Mouse (Mus musculus) forebrain, embryonic 13.5 days (tissue): ENCODE results near the gene Cblc. TPM values are rescaled to one million over a fixed set of nuclear protein-coding genes. Genes with fewer than 3 reads are reported as not detected.
A peak's percentile ranks its signal among the peaks of the same experiment; 100 is the strongest.

Experiments
- ATAC-seq: fragments of 200-750 bp; cut with Nextera tagmentation; 2 replicates; pipeline ENCODE4 v1.8.0; 2017
- H3K27ac ChIP-seq: fragments of 300-500 bp; sonication (generic); 2 replicates; pipeline ENCODE4 v1.5.1; 2015; ENCODE audit warnings: inconsistent platforms, mild to moderate bottlenecking, moderate library complexity
- H3K27me3 ChIP-seq: fragments of 300-500 bp; sonication (generic); 2 replicates; pipeline ENCODE4 v1.6.1; 2015; ENCODE audit warnings: mild to moderate bottlenecking, inconsistent platforms
- H3K36me3 ChIP-seq: fragments of 300-500 bp; sonication (generic); 2 replicates; pipeline ENCODE4 v1.6.1; 2015; ENCODE audit warnings: mild to moderate bottlenecking, inconsistent platforms; ENCODE audit not compliant: poor library complexity, severe bottlenecking
- H3K4me1 ChIP-seq: fragments of 300-500 bp; sonication (generic); 2 replicates; pipeline ENCODE4 v1.6.1; 2015; ENCODE audit warnings: inconsistent platforms
- H3K4me2 ChIP-seq: fragments of 300-500 bp; sonication (generic); 2 replicates; pipeline ENCODE4 v1.6.1; 2015; ENCODE audit warnings: inconsistent platforms, mild to moderate bottlenecking, moderate library complexity
- H3K4me3 ChIP-seq: fragments of 300-500 bp; sonication (generic); 2 replicates; pipeline ENCODE4 v1.5.1; 2015; ENCODE audit warnings: mild to moderate bottlenecking, inconsistent platforms
- H3K9ac ChIP-seq: fragments of 300-500 bp; sonication (generic); 2 replicates; pipeline ENCODE4 v1.6.1; 2015; ENCODE audit warnings: mild to moderate bottlenecking, inconsistent platforms
- H3K9me3 ChIP-seq: fragments of 300-500 bp; sonication (generic); replicated peaks from 2 replicates; pipeline ENCODE4 v1.6.1; 2016; ENCODE audit warnings: inconsistent platforms
- WGBS: fragments of 180-500 bp; shearing (Covaris S2); methylation state at CpG from one replicate; pipeline ENCODE4 v1.1.7; 2015; 5-methylcytosine and 5-hydroxymethylcytosine counted together
- polyA plus RNA-seq: library from polyadenylated mRNA; unstranded; fragments of >200 nt; fragmentation: Nextera tagmentation; extraction: Ambion mirVana; gene quantifications from 2 replicates; pipeline ENCODE4 v1.2.1, GENCODE M21; 2015

The Cblc gene
- polyA plus RNA-seq, 1 experiment from 2014 or later: not detected

- Histone ChIP-seq H3K9me3 (0 out of 2 replicates have a peak, but pooled peaks cover 4% of the 10 kb centered on the region), H3K27me3 (peaks cover 77% of the 10 kb centered on the region), H3K4me1 (peaks cover 27% of the 10 kb centered on the region), H3K4me3 (peak overlapping the region; percentile 40), H3K9ac (peak overlapping the region; percentile 64), H3K4me2 (peak overlapping the region; percentile 70), H3K36me3 (no peaks in the 10 kb centered on the region), H3K27ac (no peak overlapping the region)
- 1% methylated on average over 28 of the region's 28 CpGs for WGBS
- ATAC-seq: peak; percentile 61
Observed at GRCm38 (mm10) chr7:19816224-19816771, 19.7 kb upstream of the Cblc start.

- peak overlapping the region; percentile 70 for H3K4me2 ChIP-seq
- 0 out of 2 replicates have a peak, but pooled peaks cover 4% of the 10 kb centered on the region for H3K9me3 ChIP-seq
- H3K9ac ChIP-seq: peak overlapping the region; percentile 64
- peak overlapping the region; percentile 40 for H3K4me3 ChIP-seq
- H3K27me3 ChIP-seq: peaks cover 77% of the 10 kb centered on the region
- peaks cover 34% of the 10 kb centered on the region for H3K4me1 ChIP-seq
- no peaks in the 10 kb centered on the region for H3K36me3 ChIP-seq
- no peak overlapping the region for H3K27ac ChIP-seq
- 19% methylated on average over 17 of the region's 17 CpGs for WGBS
- ATAC-seq: peak; percentile 49
Observed at GRCm38 (mm10) chr7:19815296-19816223, 19.0 kb upstream of the Cblc start.

- Histone ChIP-seq H3K9me3 (0 out of 2 replicates have a peak, but pooled peaks cover 4% of the 10 kb centered on the region), H3K4me3 (no peak overlapping the region), H3K27ac (no peak overlapping the region), H3K9ac (no peak overlapping the region), H3K4me2 (no peak overlapping the region), H3K27me3 (peaks cover 84% of the 10 kb centered on the region), H3K4me1 (peaks cover 34% of the 10 kb centered on the region), H3K36me3 (no peaks in the 10 kb centered on the region)
- no peak for ATAC-seq
- WGBS: 87% methylated on average over 6 of the region's 6 CpGs
Observed at GRCm38 (mm10) chr7:19813579-19814122, 17.0 kb upstream of the Cblc start.

GRCm38 (mm10) chr7:19813161-19813560, 16.6 kb upstream of the Cblc start:
- H3K27ac ChIP-seq: no peak overlapping the region
- WGBS: 82% methylated on average over 4 of the region's 4 CpGs
- no peak overlapping the region for H3K9ac ChIP-seq
- peaks cover 84% of the 10 kb centered on the region for H3K27me3 ChIP-seq
- H3K4me3 ChIP-seq: no peak overlapping the region
- 0 out of 2 replicates have a peak, but pooled peaks cover 4% of the 10 kb centered on the region for H3K9me3 ChIP-seq
- H3K4me1 ChIP-seq: peaks cover 34% of the 10 kb centered on the region
- H3K36me3 ChIP-seq: no peaks in the 10 kb centered on the region
- no peak for ATAC-seq
- no peak overlapping the region for H3K4me2 ChIP-seq

- Histone ChIP-seq H3K9ac (no peak overlapping the region), H3K36me3 (no peaks in the 10 kb centered on the region), H3K27ac (no peak overlapping the region), H3K4me1 (peaks cover 15% of the 10 kb centered on the region), H3K9me3 (0 out of 2 replicates have a peak, but pooled peaks cover 4% of the 10 kb centered on the region), H3K4me2 (peak overlapping the region; percentile 50), H3K4me3 (peak overlapping the region; percentile 21), H3K27me3 (peaks cover 68% of the 10 kb centered on the region)
- 2% methylated on average over 22 of the region's 22 CpGs for WGBS
- ATAC-seq: peak; percentile 34; the same call in 1 of the 2 replicates
Observed at GRCm38 (mm10) chr7:19811114-19811513, 14.5 kb upstream of the Cblc start.

- H3K4me2 ChIP-seq: peak overlapping the region; percentile 43
- H3K9ac ChIP-seq: peak overlapping the region; percentile 40; the same call in 1 of the 2 replicates
- H3K4me1 ChIP-seq: peaks cover 9% of the 10 kb centered on the region
- no peaks in the 10 kb centered on the region for H3K9me3 ChIP-seq
- peaks cover 68% of the 10 kb centered on the region for H3K27me3 ChIP-seq
- H3K27ac ChIP-seq: no peak overlapping the region
- 0 out of 2 replicates have a peak, but pooled peaks have one; percentile 19 for ATAC-seq
- H3K4me3 ChIP-seq: peak overlapping the region; percentile 13
- no peaks in the 10 kb centered on the region for H3K36me3 ChIP-seq
- 4% methylated on average over 27 of the region's 27 CpGs for WGBS
Observed at GRCm38 (mm10) chr7:19809369-19809768, 12.8 kb upstream of the Cblc start.

- Histone ChIP-seq H3K27me3 (peaks cover 46% of the 10 kb centered on the region), H3K9me3 (no peaks in the 10 kb centered on the region), H3K9ac (no peak overlapping the region), H3K4me1 (peaks cover 8% of the 10 kb centered on the region), H3K4me3 (no peak overlapping the region), H3K27ac (no peak overlapping the region), H3K36me3 (no peaks in the 10 kb centered on the region), H3K4me2 (no peak overlapping the region)
- WGBS: 85% methylated on average over 8 of the region's 8 CpGs
- ATAC-seq: no peak
Observed at GRCm38 (mm10) chr7:19806356-19806969, 9.9 kb upstream of the Cblc start.

- no peak overlapping the region for H3K4me3 ChIP-seq
- H3K36me3 ChIP-seq: no peaks in the 10 kb centered on the region
- 28% methylated on average over 6 of the region's 7 CpGs for WGBS
- ATAC-seq: no peak
- H3K9ac ChIP-seq: no peak overlapping the region
- no peak overlapping the region for H3K27ac ChIP-seq
- H3K4me2 ChIP-seq: no peak overlapping the region
- H3K9me3 ChIP-seq: no peaks in the 10 kb centered on the region
- no peaks in the 10 kb centered on the region for H3K4me1 ChIP-seq
- peaks cover 16% of the 10 kb centered on the region for H3K27me3 ChIP-seq
Observed at GRCm38 (mm10) chr7:19802995-19803394, 6.4 kb upstream of the Cblc start.

GRCm38 (mm10) chr7:19800764-19801163, 4.2 kb upstream of the Cblc start:
- ATAC-seq: no peak
- Histone ChIP-seq H3K27me3 (peaks cover 33% of the 10 kb centered on the region), H3K9ac (no peak overlapping the region), H3K4me2 (no peak overlapping the region), H3K4me1 (0 out of 2 replicates have a peak, but pooled peaks cover 3% of the 10 kb centered on the region), H3K4me3 (no peak overlapping the region), H3K27ac (no peak overlapping the region), H3K9me3 (no peaks in the 10 kb centered on the region), H3K36me3 (no peaks in the 10 kb centered on the region)
- 17% methylated on average over 2 of the region's 2 CpGs for WGBS

GRCm38 (mm10) chr7:19796254-19796653, 355 bp downstream of the Cblc start:
- no peaks in the 10 kb centered on the region for H3K36me3 ChIP-seq
- ATAC-seq: no peak
- 11% methylated on average over 18 of the region's 18 CpGs for WGBS

GRCm38 (mm10) chr7:19795236-19795635, 1.4 kb downstream of the Cblc start:
- WGBS: 69% methylated on average over 2 of the region's 2 CpGs
- peaks cover 40% of the 10 kb centered on the region for H3K27me3 ChIP-seq
- H3K9ac ChIP-seq: no peak overlapping the region
- no peak overlapping the region for H3K4me2 ChIP-seq
- no peaks in the 10 kb centered on the region for H3K9me3 ChIP-seq
- H3K27ac ChIP-seq: no peak overlapping the region
- no peak for ATAC-seq
- no peaks in the 10 kb centered on the region for H3K36me3 ChIP-seq
- 0 out of 2 replicates have a peak, but pooled peaks cover 3% of the 10 kb centered on the region for H3K4me1 ChIP-seq
- H3K4me3 ChIP-seq: no peak overlapping the region

More at GRCm38 (mm10) chr7:19796254-19796653, 355 bp downstream of the Cblc start:
- Histone ChIP-seq H3K4me2 (no peak overlapping the region), H3K9me3 (no peaks in the 10 kb centered on the region), H3K27ac (no peak overlapping the region), H3K9ac (peak overlapping the region; percentile 16; the same call in 1 of the 2 replicates), H3K4me1 (0 out of 2 replicates have a peak, but pooled peaks cover 3% of the 10 kb centered on the region), H3K4me3 (no peak overlapping the region), H3K27me3 (peaks cover 37% of the 10 kb centered on the region)
